Mouse (Mus musculus): ENCODE data around the gene Serpina3i. TPM values are rescaled to one million over a fixed set of nuclear protein-coding genes. Genes with fewer than 3 reads are reported as not detected.
"Not testable (repeated sequence)": the region's sequence is repeated elsewhere in the genome, so short reads cannot be mapped to it uniquely, and the experiment has no call there.

The Serpina3i gene
- 0.30 TPM in 1 of 2 replicates, not detected in the other for polyA plus RNA-seq (2016; fragmentation: Nextera tagmentation; extraction: Ambion mirVana)

DNA sequence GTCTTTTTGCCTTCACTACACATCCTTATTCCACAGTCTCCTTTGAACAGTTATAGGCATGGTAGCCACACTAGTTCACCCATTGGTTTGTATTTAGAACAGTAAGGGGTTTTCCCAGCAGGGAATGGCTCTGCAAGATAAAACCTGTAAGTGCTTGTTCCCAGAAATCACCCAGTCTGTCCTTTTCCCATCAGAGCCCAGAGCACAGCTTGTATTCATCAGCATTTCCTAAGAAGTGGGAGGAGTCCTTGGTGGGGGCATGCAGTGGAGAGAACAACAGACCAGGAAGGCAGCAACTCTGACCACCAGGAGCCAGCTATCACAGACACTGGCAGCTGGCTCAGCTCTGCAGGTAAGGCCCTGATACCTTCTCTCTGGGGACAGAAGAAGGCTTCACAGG is at the start of gene Serpina3i:
Gene Serpina3i (plus strand): TSS at position 260 of the 400 bp plus-strand sequence.
- Histone ChIP-seq H3K4me3 (no peak within 1 kb of the TSS), H3K9ac (no peak within 1 kb of the TSS), H3K27me3 (replicated peaks) (no peaks in the 10 kb centered on the region), H3K9me3 (no peaks in the 10 kb centered on the region), H3K36me3 (no peaks in the 10 kb centered on the region), H3K4me2 (replicated peaks) (no peak within 1 kb of the TSS), H3K27ac (no peak within 1 kb of the TSS), H3K4me1 (no peaks in the 10 kb centered on the region)
- ATAC-seq (ENCODE audit: low FRiP score, low read depth), result no peak

DNA sequence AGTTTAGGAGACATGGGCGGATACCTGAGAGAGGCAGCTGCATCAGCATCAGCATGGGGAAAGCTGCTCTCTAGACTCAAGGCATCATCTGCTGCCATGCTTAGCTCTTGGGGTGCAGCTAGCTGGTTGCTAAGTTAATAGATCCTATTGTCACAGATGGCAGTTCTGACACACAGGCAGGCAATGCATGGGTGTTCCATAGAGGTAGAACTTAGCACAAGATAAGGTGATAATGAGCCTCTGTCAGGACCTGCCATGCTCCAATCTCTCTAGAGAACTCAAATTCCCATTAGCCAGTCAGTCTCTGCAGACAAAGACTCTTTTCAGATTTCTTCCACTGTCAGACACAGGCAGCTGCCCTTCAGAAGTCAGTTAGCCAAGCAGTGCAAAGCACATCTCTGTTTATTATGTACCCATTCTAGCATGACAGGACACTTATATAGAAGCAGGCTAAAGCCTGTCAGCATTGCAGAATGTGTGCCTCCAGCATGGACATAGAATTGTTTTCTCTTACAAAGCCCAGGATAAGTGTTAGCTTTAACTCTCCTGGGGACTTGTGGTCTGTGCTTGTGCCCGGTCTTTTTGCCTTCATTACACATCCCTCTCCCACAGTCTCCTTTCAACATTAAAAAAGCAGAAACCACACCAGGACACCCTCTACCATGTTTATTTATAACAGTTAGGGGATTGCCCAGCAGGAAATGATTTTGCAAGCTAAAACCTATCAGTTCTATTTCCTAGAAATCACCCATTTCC is 49.1 kb upstream of the Serpina3i start:
- H3K27me3 ChIP-seq (replicated peaks), result no peaks in the 10 kb centered on the region
- no peak overlapping the region for H3K27ac ChIP-seq
- no peak overlapping the region for H3K9ac ChIP-seq
- no peaks in the 10 kb centered on the region for H3K36me3 ChIP-seq
- no peaks in the 10 kb centered on the region for H3K9me3 ChIP-seq
- H3K4me2 ChIP-seq (replicated peaks), result no peak overlapping the region
- WGBS, result 72% methylated on average over 2 of the region's 2 CpGs
- H3K4me1 ChIP-seq, result no peaks in the 10 kb centered on the region
- no peak overlapping the region for H3K4me3 ChIP-seq
- no peak for ATAC-seq (ENCODE audit: low FRiP score, low read depth)

DNA sequence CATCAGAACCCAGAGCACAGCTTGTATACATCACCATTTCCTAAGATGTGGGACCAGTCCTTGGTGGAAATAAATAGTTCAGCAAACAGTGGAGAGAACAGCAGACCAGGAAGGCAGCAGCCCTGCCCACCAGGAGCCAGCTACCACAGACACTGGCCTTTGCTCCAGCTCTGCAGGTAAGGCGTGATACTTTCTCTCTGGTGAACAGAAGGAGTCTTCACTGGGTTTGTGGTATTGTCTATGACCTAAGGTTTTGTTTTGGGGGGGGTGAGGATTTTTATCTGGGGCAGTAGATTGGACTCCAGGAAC is 48.5 kb upstream of the Serpina3i start, which contains the start of gene Serpina3f:
Gene Serpina3f (plus strand): TSS at position 100 of the 309 bp plus-strand sequence.
- no peaks in the 10 kb centered on the region for H3K9me3 ChIP-seq
- H3K4me2 ChIP-seq (replicated peaks), result no peak within 1 kb of the TSS
- no peak for ATAC-seq (ENCODE audit: low FRiP score, low read depth)
- no peaks in the 10 kb centered on the region for H3K36me3 ChIP-seq
- no peak within 1 kb of the TSS for H3K9ac ChIP-seq
- no peaks in the 10 kb centered on the region for H3K27me3 ChIP-seq (replicated peaks)
- H3K4me3 ChIP-seq, result no peak within 1 kb of the TSS
- H3K27ac ChIP-seq, result no peak within 1 kb of the TSS
- no peaks in the 10 kb centered on the region for H3K4me1 ChIP-seq
- WGBS, result 85% methylated on average over 1 of the region's 1 CpGs

DNA sequence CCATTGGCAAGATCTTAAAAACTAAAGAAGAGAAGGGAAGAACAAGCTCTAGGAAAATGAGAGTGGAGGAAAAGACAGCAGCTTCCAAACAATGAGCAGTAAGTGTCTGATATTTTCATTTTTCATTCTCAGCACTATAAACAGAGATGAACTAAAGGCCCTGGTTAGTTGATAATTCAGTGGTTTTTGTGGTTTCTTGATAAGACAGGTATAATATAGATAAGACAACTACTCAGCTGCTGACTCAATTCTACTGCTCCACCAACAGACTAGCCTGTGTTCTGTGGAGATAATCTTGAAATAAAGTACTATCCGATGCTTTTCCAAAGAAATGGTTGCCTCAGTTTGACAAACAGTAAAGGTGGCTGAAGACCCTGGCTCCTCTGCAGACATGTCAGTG is 47.7 kb upstream of the Serpina3i start:
- 85% methylated on average over 1 of the region's 1 CpGs for WGBS
- H3K36me3 ChIP-seq, result no peaks in the 10 kb centered on the region
- no peak overlapping the region for H3K4me3 ChIP-seq
- no peak overlapping the region for H3K4me2 ChIP-seq (replicated peaks)
- no peaks in the 10 kb centered on the region for H3K4me1 ChIP-seq
- H3K9me3 ChIP-seq, result no peaks in the 10 kb centered on the region
- ATAC-seq (ENCODE audit: low FRiP score, low read depth), result no peak
- H3K9ac ChIP-seq, result no peak overlapping the region
- no peaks in the 10 kb centered on the region for H3K27me3 ChIP-seq (replicated peaks)
- H3K27ac ChIP-seq, result no peak overlapping the region

DNA sequence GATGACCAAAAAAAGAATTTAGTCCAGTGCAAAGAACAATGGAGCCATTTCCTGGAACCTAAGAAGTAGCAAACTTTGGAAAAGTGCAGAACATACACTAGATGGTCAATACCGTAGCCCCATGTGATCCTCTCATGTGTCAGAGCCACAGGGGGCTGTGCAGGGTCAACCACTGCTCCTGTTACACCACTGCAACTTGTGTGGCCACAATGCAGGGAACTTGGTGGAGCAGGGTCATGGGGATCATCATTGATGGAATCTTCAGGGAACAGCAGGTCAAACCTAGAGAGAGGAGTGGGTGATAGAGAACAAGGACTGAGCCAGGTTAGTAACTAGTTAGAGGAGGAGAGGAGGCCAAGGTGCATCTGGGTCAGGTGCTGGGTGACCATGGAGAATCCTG is 41.3 kb upstream of the Serpina3i start:
- Histone ChIP-seq H3K4me1 (no peaks in the 10 kb centered on the region), H3K4me2 (replicated peaks) (no peak overlapping the region), H3K36me3 (no peaks in the 10 kb centered on the region), H3K9me3 (no peaks in the 10 kb centered on the region), H3K9ac (no peak overlapping the region), H3K27me3 (replicated peaks) (no peaks in the 10 kb centered on the region), H3K27ac (no peak overlapping the region), H3K4me3 (no peak overlapping the region)
- no peak for ATAC-seq (ENCODE audit: low FRiP score, low read depth)
- 74% methylated on average over 1 of the region's 1 CpGs for WGBS

DNA sequence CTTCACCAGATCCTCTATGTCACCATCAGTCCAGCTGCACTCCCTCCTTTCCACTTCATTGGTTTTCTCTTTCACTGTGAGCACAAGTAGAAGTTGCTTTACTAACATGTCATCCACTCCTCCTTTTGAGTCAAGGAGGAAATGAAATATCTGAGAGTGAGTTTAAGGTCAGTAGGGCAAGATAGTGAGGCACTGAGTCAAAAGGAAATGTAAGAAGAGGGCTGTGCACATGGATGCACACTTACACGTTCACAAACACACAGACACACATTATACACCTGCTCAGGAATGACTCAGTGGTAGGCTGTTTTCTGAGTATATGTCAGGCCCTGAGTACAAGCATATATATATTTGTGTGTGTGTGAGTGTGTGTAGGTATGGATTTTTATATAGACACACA is 39.2 kb upstream of the Serpina3i start:
- no peaks in the 10 kb centered on the region for H3K4me1 ChIP-seq
- H3K36me3 ChIP-seq, result no peaks in the 10 kb centered on the region
- H3K9me3 ChIP-seq, result no peaks in the 10 kb centered on the region
- H3K9ac ChIP-seq, result no peak overlapping the region
- no peak overlapping the region for H3K4me2 ChIP-seq (replicated peaks)
- no peak overlapping the region for H3K27ac ChIP-seq
- H3K4me3 ChIP-seq, result no peak overlapping the region
- WGBS, result 66% methylated on average over 1 of the region's 1 CpGs
- H3K27me3 ChIP-seq (replicated peaks), result no peaks in the 10 kb centered on the region
- ATAC-seq (ENCODE audit: low FRiP score, low read depth), result no peak

DNA sequence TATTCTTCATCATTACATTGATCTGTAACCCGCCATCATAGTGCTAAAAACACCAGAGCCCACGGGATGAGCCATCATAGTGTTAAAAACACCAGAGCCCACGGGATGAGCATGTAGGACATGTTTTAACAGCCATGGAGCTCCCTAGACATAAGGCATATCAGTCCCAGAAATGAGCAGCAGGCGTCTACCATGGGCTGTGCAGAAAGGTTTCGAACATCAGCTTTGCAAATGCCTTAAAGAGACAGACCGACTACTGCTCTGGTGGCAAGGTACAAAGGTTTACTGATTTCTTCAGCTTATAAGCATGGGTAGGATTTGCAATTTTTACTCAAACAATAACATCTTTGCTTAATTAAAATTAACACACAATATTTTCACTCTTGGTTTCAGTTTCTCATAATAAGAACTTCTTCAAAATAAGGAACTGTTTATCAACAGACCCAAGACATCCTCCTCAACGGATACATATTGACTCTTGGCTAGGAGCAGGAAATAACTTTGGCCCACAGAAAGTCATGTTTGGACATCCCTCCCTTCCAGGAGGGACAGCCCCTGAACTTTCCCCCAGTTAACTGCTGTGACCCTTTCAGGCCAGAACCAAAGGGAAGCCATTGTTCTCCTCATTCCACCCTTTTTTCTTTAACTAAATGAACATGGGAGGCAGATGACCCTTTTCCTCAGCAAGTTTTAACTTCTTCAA is 38.2 kb upstream of the Serpina3i start:
- no peak for ATAC-seq (ENCODE audit: low FRiP score, low read depth)
- no peaks in the 10 kb centered on the region for H3K36me3 ChIP-seq
- WGBS, result 69% methylated on average over 7 of the region's 7 CpGs
- no peaks in the 10 kb centered on the region for H3K27me3 ChIP-seq (replicated peaks)
- H3K9me3 ChIP-seq, result no peaks in the 10 kb centered on the region
- no peak overlapping the region for H3K4me2 ChIP-seq (replicated peaks)
- H3K27ac ChIP-seq, result no peak overlapping the region
- H3K4me3 ChIP-seq, result no peak overlapping the region
- H3K9ac ChIP-seq, result no peak overlapping the region
- no peaks in the 10 kb centered on the region for H3K4me1 ChIP-seq

DNA sequence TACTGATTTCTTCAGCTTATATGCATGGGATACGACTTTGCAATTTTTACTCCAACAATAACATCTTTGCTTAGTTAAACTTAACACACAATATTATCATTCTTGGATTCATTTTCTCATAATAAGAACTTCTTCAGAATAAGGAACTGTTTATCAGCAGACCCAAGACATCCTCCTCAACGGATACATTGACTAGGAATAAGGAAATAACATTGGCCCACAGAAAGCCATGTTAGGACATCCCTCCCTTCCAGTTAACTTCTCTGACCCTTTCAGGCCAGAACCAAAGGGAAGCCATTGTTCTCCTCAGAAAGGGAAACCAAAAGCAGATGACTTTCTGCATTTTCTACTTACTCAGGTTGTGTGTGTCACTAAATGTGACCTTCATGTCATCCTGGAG is 32.2 kb upstream of the Serpina3i start:
- Histone ChIP-seq H3K9me3 (no peaks in the 10 kb centered on the region), H3K4me1 (no peaks in the 10 kb centered on the region)
- WGBS, result 82% methylated on average over 2 of the region's 2 CpGs

DNA sequence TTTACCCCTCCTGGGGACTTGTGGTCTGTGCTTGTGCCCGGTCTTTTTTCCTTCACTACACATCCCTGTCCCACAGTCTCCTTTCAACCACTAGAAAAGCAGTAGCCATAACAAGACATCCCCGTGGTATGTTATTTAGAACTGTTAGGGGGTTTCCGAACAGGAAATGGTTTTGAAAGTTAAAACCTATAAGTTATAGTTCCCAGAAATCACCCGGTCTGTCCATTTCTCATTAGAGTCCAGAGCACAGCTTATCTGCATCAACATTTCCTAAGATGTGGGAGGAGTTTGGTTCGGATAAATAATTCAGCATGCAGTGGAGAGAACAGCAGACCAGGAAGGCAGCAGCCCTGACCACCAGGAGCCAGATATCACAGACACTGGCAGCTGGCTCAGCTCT is 27.0 kb upstream of the Serpina3i start, which contains the start of gene Serpina3g:
Gene Serpina3g (plus strand): TSS at position 331 of the 400 bp plus-strand sequence.
- no peak within 1 kb of the TSS for H3K9ac ChIP-seq
- H3K27ac ChIP-seq, result no peak within 1 kb of the TSS
- no peaks in the 10 kb centered on the region for H3K4me1 ChIP-seq
- 77% methylated on average over 5 of the region's 5 CpGs for WGBS
- no peaks in the 10 kb centered on the region for H3K27me3 ChIP-seq (replicated peaks)
- ATAC-seq (ENCODE audit: low FRiP score, low read depth), result no peak
- H3K36me3 ChIP-seq, result no peaks in the 10 kb centered on the region
- H3K4me3 ChIP-seq, result no peak within 1 kb of the TSS
- no peak within 1 kb of the TSS for H3K4me2 ChIP-seq (replicated peaks)
- no peaks in the 10 kb centered on the region for H3K9me3 ChIP-seq

More for the DNA sequence above, 32.2 kb upstream of the Serpina3i start:
- ATAC-seq (ENCODE audit: low FRiP score, low read depth), result no peak
- Histone ChIP-seq H3K27me3 (replicated peaks) (no peaks in the 10 kb centered on the region), H3K4me2 (replicated peaks) (no peak overlapping the region), H3K27ac (no peak overlapping the region), H3K36me3 (no peaks in the 10 kb centered on the region), H3K9ac (no peak overlapping the region), H3K4me3 (no peak overlapping the region)

DNA sequence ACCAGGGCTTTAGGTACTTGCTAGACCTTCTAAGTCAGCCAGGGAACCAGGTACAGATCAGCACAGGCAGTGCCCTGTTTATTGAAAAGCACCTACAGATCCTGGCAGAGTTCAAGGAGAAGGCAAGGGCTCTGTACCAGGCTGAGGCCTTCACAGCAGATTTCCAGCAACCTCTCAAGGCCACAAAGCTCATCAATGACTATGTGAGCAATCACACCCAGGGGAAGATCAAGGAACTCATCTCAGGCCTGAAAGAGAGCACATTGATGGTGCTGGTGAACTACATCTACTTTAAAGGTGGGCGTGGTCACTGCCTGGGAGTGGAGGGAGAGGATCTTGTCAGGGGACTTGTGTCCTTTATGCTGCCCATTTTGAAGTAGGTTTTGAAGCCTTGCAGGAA is 24.9 kb upstream of the Serpina3i start:
- not testable (repeated sequence) for H3K9me3 ChIP-seq; H3K4me3 ChIP-seq; H3K36me3 ChIP-seq; H3K4me2 ChIP-seq (replicated peaks); H3K4me1 ChIP-seq; H3K27me3 ChIP-seq (replicated peaks); H3K9ac ChIP-seq; H3K27ac ChIP-seq; ATAC-seq (ENCODE audit: low FRiP score, low read depth)
- 82% methylated on average over 1 of the region's 1 CpGs for WGBS

DNA sequence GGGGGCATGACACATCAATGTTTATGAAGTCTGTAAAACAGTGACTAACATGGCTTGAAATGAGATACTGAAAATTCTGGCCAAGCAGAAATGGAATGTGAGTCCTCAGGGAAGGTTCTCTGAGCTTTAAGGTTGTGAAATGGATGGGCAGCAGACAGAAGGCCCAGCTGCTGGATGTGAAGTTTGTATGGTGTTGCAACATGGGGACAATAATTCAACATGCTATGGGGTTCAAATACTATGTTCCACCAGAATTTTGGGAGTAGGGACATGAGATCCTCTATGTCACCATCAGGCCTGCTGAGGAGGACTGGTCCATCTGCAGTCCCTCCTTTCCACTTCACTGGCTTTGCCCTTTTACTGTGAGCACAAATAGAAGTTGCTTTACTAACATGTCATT is 19.6 kb upstream of the Serpina3i start:
- peaks cover 13% of the 10 kb centered on the region for H3K4me1 ChIP-seq
- no peak overlapping the region for H3K4me2 ChIP-seq (replicated peaks)
- H3K9me3 ChIP-seq, result no peaks in the 10 kb centered on the region
- H3K4me3 ChIP-seq, result no peak overlapping the region
- no peak overlapping the region for H3K27ac ChIP-seq
- no peak overlapping the region for H3K9ac ChIP-seq
- ATAC-seq (ENCODE audit: low FRiP score, low read depth), result no peak
- H3K27me3 ChIP-seq (replicated peaks), result no peaks in the 10 kb centered on the region
- H3K36me3 ChIP-seq, result no peaks in the 10 kb centered on the region

DNA sequence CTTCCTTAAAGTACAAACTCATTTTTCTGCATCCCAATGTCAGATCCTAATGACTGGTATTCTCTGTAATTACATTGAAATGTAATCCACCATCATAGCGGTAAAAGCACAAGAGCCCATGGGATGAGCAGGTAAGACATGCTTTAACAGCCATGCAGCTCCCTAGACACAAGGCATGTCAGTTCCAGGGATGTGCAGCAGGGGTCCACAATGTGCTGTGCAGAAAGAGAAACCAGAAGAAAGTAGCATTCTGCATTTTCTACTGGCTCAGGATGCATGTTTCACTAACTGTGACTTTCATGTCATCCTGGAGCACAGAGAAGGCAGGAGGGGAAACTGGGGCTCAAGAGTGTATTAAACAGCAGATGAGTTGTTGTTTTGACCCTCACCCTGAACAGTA is 17.8 kb upstream of the Serpina3i start:
- no peak overlapping the region for H3K9ac ChIP-seq
- peaks cover 15% of the 10 kb centered on the region for H3K4me1 ChIP-seq
- no peaks in the 10 kb centered on the region for H3K27me3 ChIP-seq (replicated peaks)
- H3K9me3 ChIP-seq, result no peaks in the 10 kb centered on the region
- H3K4me3 ChIP-seq, result no peak overlapping the region
- H3K36me3 ChIP-seq, result no peaks in the 10 kb centered on the region
- 83% methylated on average over 1 of the region's 1 CpGs for WGBS
- H3K4me2 ChIP-seq (replicated peaks), result no peak overlapping the region
- no peak for ATAC-seq (ENCODE audit: low FRiP score, low read depth)
- no peak overlapping the region for H3K27ac ChIP-seq

DNA sequence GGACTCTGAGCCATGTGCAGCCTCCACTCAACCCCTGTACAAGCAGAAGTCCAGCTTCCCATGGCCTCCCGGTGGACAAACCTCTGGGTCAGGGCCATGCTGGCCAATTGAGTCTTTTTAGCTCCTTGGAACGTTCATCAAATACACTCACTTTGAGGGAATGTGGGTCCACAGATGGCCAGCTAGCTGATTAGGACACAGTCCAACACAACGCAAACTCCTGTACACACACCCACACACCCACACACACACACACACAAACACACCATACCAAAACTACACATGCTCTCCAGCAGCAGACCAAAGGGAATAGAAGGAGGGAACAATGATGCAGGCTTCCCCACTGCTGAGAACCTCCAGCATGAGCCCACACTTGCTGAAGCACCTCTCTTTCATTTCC is 17.3 kb upstream of the Serpina3i start:
- ATAC-seq (ENCODE audit: low FRiP score, low read depth), result no peak
- Histone ChIP-seq H3K9me3 (no peaks in the 10 kb centered on the region), H3K27me3 (replicated peaks) (no peaks in the 10 kb centered on the region), H3K36me3 (no peaks in the 10 kb centered on the region), H3K4me1 (peaks cover 15% of the 10 kb centered on the region), H3K27ac (no peak overlapping the region), H3K9ac (no peak overlapping the region), H3K4me3 (no peak overlapping the region), H3K4me2 (replicated peaks) (no peak overlapping the region)
- whole genome bisulfite sequencing, result 77% methylated on average over 3 of the region's 3 CpGs

Measured in neural tube, embryonic 12.5 days (tissue).